In genomic region chr2:19316056-19316455, GRCm38 (mm10) we compare ENCODE assay signal across 23 mouse cellular contexts. TPM values are rescaled to one million over a fixed set of nuclear protein-coding genes. Genes with fewer than 3 reads are reported as not detected.
DNase-seq lines count a peak whose midpoint lies in the region; ATAC-seq lines count a peak whose summit lies in the region.
"Had no signal": no experiment of that assay in that cellular context is flagged by ENCODE, and none has a peak within 500 bp of the region (broad histone marks: within the 10 kb centered on the region; RNA-seq: fewer than 3 reads in every experiment).

No protein-coding gene starts in this region.

- ATAC-seq in common myeloid progenitor, adult 5-6 weeks (replicated peaks; ENCODE audit: low read depth, poor library complexity, severe bottlenecking), result 0 out of 2 replicates have a peak, but pooled peaks have one; percentile 13
- ATAC-seq in kidney, embryonic 14.5 days (ENCODE audit: low FRiP score, low TSS enrichment), result no peak
- ATAC-seq: intestine, embryonic 16.5 days; Patski had no signal

- DNase-seq in A20 (ENCODE audit: low read depth, low spot score) (peak; percentile 61), ES-CJ7 (ENCODE audit: low read depth, low spot score) (peak; percentile 68), MN1 (ENCODE audit: low spot score) (no peak)
- peak; percentile 22 for DNase-seq in splenic B cell, adult 2 months (ENCODE audit: low read depth, low spot score)
- no peak for DNase-seq in kidney, postnatal 4 days
- DNase-seq in urinary bladder, adult 2 months (ENCODE audit: low spot score), result no peak
- DNase-seq: adrenal gland, postnatal 25 days; cerebellum, adult 11-12 months; cerebellum, postnatal 25 days; gastrocnemius, adult 2 months; heart, postnatal 36 days; layer of hippocampus, postnatal 36 days; lung, postnatal 10 days; midbrain, embryonic 14.5 days had no signal

- no peak overlapping the region for H3K9ac ChIP-seq in kidney, embryonic 14.5 days (ENCODE audit: low read depth, low read length)
- H3K9ac ChIP-seq: embryonic facial prominence, embryonic 15.5 days; hindbrain, embryonic 15.5 days; liver, embryonic 15.5 days had no signal

- H3K27me3 ChIP-seq in splenic B cell, adult 2 months (ENCODE audit: control insufficient read depth, insufficient read depth, low read length, poor library complexity, severe bottlenecking), result no peaks in the 10 kb centered on the region
- H3K27me3 ChIP-seq in kidney, embryonic 14.5 days (ENCODE audit: control insufficient read depth, insufficient read depth, low read length), result no peaks in the 10 kb centered on the region
- H3K27me3 ChIP-seq: embryonic facial prominence, embryonic 15.5 days; hindbrain, embryonic 15.5 days; liver, embryonic 15.5 days had no signal

- H3K4me2 ChIP-seq in kidney, embryonic 14.5 days (replicated peaks; ENCODE audit: low read depth, low read length), result no peak overlapping the region
- H3K4me2 ChIP-seq: embryonic facial prominence, embryonic 15.5 days; hindbrain, embryonic 15.5 days; liver, embryonic 15.5 days had no signal

- no peaks in the 10 kb centered on the region for H3K36me3 ChIP-seq in splenic B cell, adult 2 months (ENCODE audit: control insufficient read depth, insufficient read depth, low read length, poor library complexity, severe bottlenecking)
- no peaks in the 10 kb centered on the region for H3K36me3 ChIP-seq in kidney, embryonic 14.5 days (ENCODE audit: control insufficient read depth, insufficient read depth, low read length)
- H3K36me3 ChIP-seq: embryonic facial prominence, embryonic 15.5 days; forebrain, embryonic 10.5 days; hindbrain, embryonic 15.5 days; liver, embryonic 15.5 days had no signal

- WGBS in kidney, embryonic 14.5 days, result 43% methylated on average over 11 of the region's 11 CpGs

- H3K4me1 ChIP-seq in kidney, embryonic 14.5 days (ENCODE audit: control insufficient read depth, insufficient read depth, low read length), result no peaks in the 10 kb centered on the region
- H3K4me1 ChIP-seq: embryonic facial prominence, embryonic 15.5 days; forebrain, embryonic 10.5 days; hindbrain, embryonic 15.5 days; liver, embryonic 15.5 days had no signal

- H3K9me3 ChIP-seq in kidney, embryonic 14.5 days (ENCODE audit: control insufficient read depth, low read length), result peaks cover 6% of the 10 kb centered on the region
- H3K9me3 ChIP-seq: liver, embryonic 15.5 days had no signal

- H3K27ac ChIP-seq in kidney, embryonic 14.5 days (ENCODE audit: low read depth, low read length), result no peak overlapping the region
- H3K27ac ChIP-seq: embryonic facial prominence, embryonic 15.5 days; forebrain, embryonic 10.5 days; gastrocnemius, adult 2 months; hindbrain, embryonic 15.5 days; liver, embryonic 15.5 days had no signal

- no peak overlapping the region for H3K4me3 ChIP-seq in kidney, embryonic 14.5 days (ENCODE audit: low read length)
- H3K4me3 ChIP-seq: embryonic facial prominence, embryonic 15.5 days; forebrain, embryonic 10.5 days; gastrocnemius, adult 2 months; hindbrain, embryonic 15.5 days; liver, embryonic 15.5 days; megakaryocyte, embryonic 14.5 days had no signal

RNA-seq across cellular contexts. Expression of gene Msrb2, which starts 55.2 kb away (rescaled TPM):
- total RNA-seq in common myeloid progenitor, adult 5-6 weeks (2017), result 13.6 and 20.0 TPM in 2 replicates
- polyA plus RNA-seq in kidney, embryonic 14.5 days (2014; fragmentation: Nextera tagmentation; extraction: Ambion mirVana), result 33.3 and 36.6 TPM in 2 replicates
- polyA plus RNA-seq in urinary bladder, adult 2 months (2012; rRNA removed), result 26.1 and 31.7 TPM in 2 replicates

Comparison
In these comparisons a context has a peak if more than half of its experiments do, and no peak if none do; other contexts are left out.
1. DNase-seq: peak in A20 (single experiment), ES-CJ7 (single experiment) and splenic B cell, adult 2 months (single experiment); none in kidney, postnatal 4 days (0 of 2), urinary bladder, adult 2 months (single experiment) and MN1 (single experiment).